Mouse (Mus musculus) left cerebral cortex, adult 2 months (tissue): Measurements from ENCODE around the gene Taf5. TPM values are rescaled to one million over a fixed set of nuclear protein-coding genes. Genes with fewer than 3 reads are reported as not detected.

Experiments used
- DNase-seq, 2 experiments: peaks; one replicate each; pipeline ENCODE4 v3.0.0; 2021 to 2022; ENCODE audit warnings: low spot score in 2 of 2, mixed read lengths in 1 of 2; ENCODE audit errors: extremely low spot score in 1 of 2
- H3K27ac ChIP-seq: fragments of 200-600 bp; 2 replicates; pipeline ENCODE4 v1.8.1; 2022
- H3K4me3 ChIP-seq: fragments of 200-600 bp; 2 replicates; pipeline ENCODE4 v1.8.1; 2022
- CTCF ChIP-seq: fragments of 200-600 bp; IDR thresholded peaks from 2 replicates; pipeline ENCODE4 v1.8.1; 2022; ENCODE audit warnings: antibody characterized with exemption, mild to moderate bottlenecking, moderate library complexity
- intact Hi-C: fragments of 180-260 bp; cut with DNase I; formaldehyde crosslinking; loops from one replicate; pipeline ENCODE4 v1.15.1; 2025
- total RNA-seq, 2 experiments: library from RNA; stranded (reverse); gene quantifications; 2 replicates each; pipeline ENCODE4 v1.2.3; 2021

Taf5 gene
- total RNA-seq, 2 experiments from 2014 or later = 6.7 to 7.1 TPM

- no peak overlapping the region for H3K27ac ChIP-seq
- H3K4me3 ChIP-seq = no peak overlapping the region
- intact Hi-C loops = no loop called here
- no peak for TF ChIP-seq CTCF
- DNase-seq = no peak
Measured at GRCm38 (mm10) chr19:47130551-47131125, 63.1 kb downstream of the Taf5 start.

Other genes starting within 250 kb of the Taf5 start
- 100 to 1,000 TPM; 219 to 227 TPM for gene Ina, start 53.0 kb upstream of the Taf5 start, total RNA-seq
- 10 to 100 TPM; 73.7 to 82.1 TPM for gene Nt5c2, start 52.6 kb upstream of the Taf5 start, total RNA-seq
- gene Pcgf6, start 16.8 kb upstream of the Taf5 start, total RNA-seq = 10 to 100 TPM; 20.0 to 20.1 TPM
- 100 to 1,000 TPM; 682 to 687 TPM for gene Usmg5, start 22.9 kb downstream of the Taf5 start, total RNA-seq
- gene Pdcd11, start 23.0 kb downstream of the Taf5 start, total RNA-seq = 10 to 100 TPM; 15.6 to 16.4 TPM
- 1 to 10 TPM; 8.1 to 8.2 TPM for gene Calhm2, start 70.5 kb downstream of the Taf5 start, total RNA-seq
- not detected for gene Calhm1, start 76.5 kb downstream of the Taf5 start, total RNA-seq
- not detected for gene Calhm3, start 90.0 kb downstream of the Taf5 start, total RNA-seq
- 100 to 1,000 TPM; 178 to 194 TPM for gene Neurl1a, start 111.1 kb downstream of the Taf5 start, total RNA-seq